Mouse (Mus musculus) embryonic facial prominence, embryonic 12.5 days (tissue): ENCODE data around the gene 4430402I18Rik. TPM values are rescaled to one million over a fixed set of nuclear protein-coding genes. Genes with fewer than 3 reads are reported as not detected.

Experiments
- ATAC-seq: fragments of 200-750 bp; cut with Nextera tagmentation; 2 replicates; pipeline ENCODE4 v1.8.0; 2017; ENCODE audit not compliant: insufficient number of reproducible peaks, insufficient read depth, low FRiP score, low TSS enrichment
- H3K27ac ChIP-seq: fragments of 300-500 bp; sonication (generic); 2 replicates; pipeline ENCODE4 v1.5.1; 2016; ENCODE audit warnings: mild to moderate bottlenecking
- H3K27me3 ChIP-seq: fragments of 300-500 bp; sonication (generic); 2 replicates; pipeline ENCODE4 v1.6.1; 2016; ENCODE audit warnings: mild to moderate bottlenecking, moderate library complexity
- H3K36me3 ChIP-seq: fragments of 300-500 bp; sonication (generic); 2 replicates; pipeline ENCODE4 v1.6.1; 2016; ENCODE audit warnings: mild to moderate bottlenecking
- H3K4me1 ChIP-seq: fragments of 300-500 bp; sonication (generic); 2 replicates; pipeline ENCODE4 v1.6.1; 2016
- H3K4me2 ChIP-seq: fragments of 300-500 bp; sonication (generic); replicated peaks from 2 replicates; pipeline ENCODE4 v1.6.1; 2016; ENCODE audit warnings: mild to moderate bottlenecking, moderate library complexity
- H3K4me3 ChIP-seq: fragments of 300-500 bp; sonication (generic); 2 replicates; pipeline ENCODE4 v1.5.1; 2016; ENCODE audit warnings: mild to moderate bottlenecking
- H3K9ac ChIP-seq: fragments of 300-500 bp; sonication (generic); 2 replicates; pipeline ENCODE4 v1.6.1; 2016; ENCODE audit warnings: mild to moderate bottlenecking, moderate library complexity
- H3K9me3 ChIP-seq: fragments of 300-500 bp; sonication (generic); 2 replicates; pipeline ENCODE4 v1.6.1; 2016; ENCODE audit warnings: mild to moderate bottlenecking, moderate library complexity
- WGBS: fragments of 180-500 bp; shearing (Covaris S2); methylation state at CpG from one replicate; pipeline ENCODE4 v1.1.7; 2016; 5-methylcytosine and 5-hydroxymethylcytosine counted together
- polyA plus RNA-seq: library from polyadenylated mRNA; unstranded; fragments of >200 nt; fragmentation: Nextera tagmentation; extraction: Ambion mirVana; gene quantifications from 2 replicates; pipeline ENCODE4 v1.2.1, GENCODE M21; 2016

Gene 4430402I18Rik
- polyA plus RNA-seq, 1 experiment from 2014 or later, result 0.26 TPM

GRCm38 (mm10) chr19:28852001-28852400, 115.6 kb downstream of the 4430402I18Rik start:
- H3K4me2 ChIP-seq, result no peak overlapping the region
- no peaks in the 10 kb centered on the region for H3K36me3 ChIP-seq
- H3K9me3 ChIP-seq, result no peaks in the 10 kb centered on the region
- 76% methylated on average over 3 of the region's 3 CpGs for WGBS
- no peak overlapping the region for H3K4me3 ChIP-seq
- no peaks in the 10 kb centered on the region for H3K4me1 ChIP-seq
- no peak overlapping the region for H3K27ac ChIP-seq
- no peak for ATAC-seq
- no peak overlapping the region for H3K9ac ChIP-seq
- no peaks in the 10 kb centered on the region for H3K27me3 ChIP-seq

DNA sequence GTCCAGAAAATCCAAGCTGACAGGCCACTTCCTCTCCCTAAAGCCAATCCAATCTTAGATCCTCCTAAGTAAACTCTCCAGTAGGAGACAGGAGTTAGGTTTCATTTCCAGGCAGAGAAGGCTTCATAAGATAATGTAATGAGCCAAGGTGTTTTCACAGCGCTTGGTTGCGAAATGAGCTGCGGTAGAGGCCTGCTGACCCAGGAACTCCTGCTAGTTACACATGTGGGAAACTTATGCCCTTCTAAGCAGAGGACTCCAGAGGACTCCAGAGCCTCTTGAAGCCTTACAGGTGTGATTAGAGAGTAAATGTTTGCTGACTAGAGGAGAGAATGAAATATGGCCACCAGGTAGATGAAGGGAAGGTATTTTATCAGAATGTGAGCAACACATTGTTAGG, 117.1 kb downstream of the 4430402I18Rik start:
- no peak overlapping the region for H3K27ac ChIP-seq
- H3K4me2 ChIP-seq, result no peak overlapping the region
- no peaks in the 10 kb centered on the region for H3K36me3 ChIP-seq
- no peak overlapping the region for H3K9ac ChIP-seq
- 78% methylated on average over 3 of the region's 3 CpGs for WGBS
- no peak for ATAC-seq
- H3K4me1 ChIP-seq, result no peaks in the 10 kb centered on the region
- H3K27me3 ChIP-seq, result no peaks in the 10 kb centered on the region
- no peak overlapping the region for H3K4me3 ChIP-seq
- no peaks in the 10 kb centered on the region for H3K9me3 ChIP-seq

- Histone ChIP-seq H3K9me3 (no peaks in the 10 kb centered on the region), H3K9ac (no peak overlapping the region), H3K4me2 (no peak overlapping the region), H3K4me3 (no peak overlapping the region), H3K4me1 (no peaks in the 10 kb centered on the region), H3K27me3 (no peaks in the 10 kb centered on the region), H3K36me3 (no peaks in the 10 kb centered on the region), H3K27ac (no peak overlapping the region)
- 64% methylated on average over 8 of the region's 8 CpGs for WGBS
- no peak for ATAC-seq
Observed at GRCm38 (mm10) chr19:28844946-28845710, 122.5 kb downstream of the 4430402I18Rik start.

Other genes starting within 250 kb of the 4430402I18Rik start
- gene Slc1a1, start 132.8 kb downstream of the 4430402I18Rik start, polyA plus RNA-seq, result 1.1 and 2.2 TPM in 2 replicates
- gene Plpp6, start 3.8 kb downstream of the 4430402I18Rik start, polyA plus RNA-seq, result 7.0 and 7.7 TPM in 2 replicates
- gene Cdc37l1, start 22.6 kb upstream of the 4430402I18Rik start, polyA plus RNA-seq, result 48.3 and 50.7 TPM in 2 replicates
- 73.4 and 74.8 TPM in 2 replicates for gene Ak3, start 80.2 kb upstream of the 4430402I18Rik start, polyA plus RNA-seq
- 62.9 TPM in 2 replicates for gene Rcl1, start 133.6 kb upstream of the 4430402I18Rik start, polyA plus RNA-seq